Mouse (Mus musculus) limb, embryonic 11.5 days (tissue): ENCODE data around the gene Wdr19. TPM values are rescaled to one million over a fixed set of nuclear protein-coding genes. Genes with fewer than 3 reads are reported as not detected.
A peak's percentile ranks its signal among the peaks of the same experiment; 100 is the strongest.

Source experiments
- ATAC-seq: fragments of 200-750 bp; cut with Nextera tagmentation; 2 replicates; pipeline ENCODE4 v1.8.0; 2017; ENCODE audit warnings: low read depth; ENCODE audit not compliant: insufficient number of reproducible peaks, low FRiP score, low TSS enrichment
- DNase-seq: peaks from one replicate; pipeline ENCODE4 v3.0.0-alpha.2; 2015; ENCODE audit warnings: low spot score
- H3K27ac ChIP-seq: fragments of 300-500 bp; sonication (generic); replicated peaks from 2 replicates; pipeline ENCODE4 v1.5.1; 2014; ENCODE audit warnings: low read depth, mild to moderate bottlenecking, low read length
- H3K27me3 ChIP-seq: fragments of 300-500 bp; sonication (generic); 2 replicates; pipeline ENCODE4 v1.6.1; 2014; ENCODE audit warnings: mild to moderate bottlenecking, low read length, mixed read lengths; ENCODE audit not compliant: control insufficient read depth, insufficient read depth
- H3K36me3 ChIP-seq: fragments of 300-500 bp; sonication (generic); 2 replicates; pipeline ENCODE4 v1.6.1; 2014; ENCODE audit warnings: mild to moderate bottlenecking, low read length, moderate library complexity, mixed read lengths; ENCODE audit not compliant: control insufficient read depth, insufficient read depth
- H3K4me1 ChIP-seq: fragments of 300-500 bp; sonication (generic); 2 replicates; pipeline ENCODE4 v1.6.1; 2014; ENCODE audit warnings: low read length, mixed read lengths; ENCODE audit not compliant: control insufficient read depth, insufficient read depth
- H3K4me2 ChIP-seq: fragments of 300-500 bp; sonication (generic); 2 replicates; pipeline ENCODE4 v1.6.1; 2014; ENCODE audit warnings: low read depth, mild to moderate bottlenecking, moderate library complexity; ENCODE audit not compliant: severe bottlenecking
- H3K4me3 ChIP-seq: fragments of 300-500 bp; sonication (generic); 2 replicates; pipeline ENCODE4 v1.5.1; 2014; ENCODE audit warnings: low read depth, low read length
- H3K9ac ChIP-seq: fragments of 300-500 bp; sonication (generic); 2 replicates; pipeline ENCODE4 v1.6.1; 2014; ENCODE audit warnings: mild to moderate bottlenecking, low read length
- H3K9me3 ChIP-seq: fragments of 300-500 bp; sonication (generic); 2 replicates; pipeline ENCODE4 v1.6.1; 2016; ENCODE audit warnings: low read length; ENCODE audit not compliant: control insufficient read depth
- WGBS: fragments of 180-500 bp; shearing (Covaris S2); extraction: QIAGEN DNeasy Blood & Tissue Kit; methylation state at CpG from one replicate; pipeline ENCODE4 v1.1.7; 2014; 5-methylcytosine and 5-hydroxymethylcytosine counted together
- polyA plus RNA-seq: library from polyadenylated mRNA; unstranded; fragments of >200 nt; fragmentation: Nextera tagmentation; extraction: Ambion mirVana; gene quantifications from 2 replicates; pipeline ENCODE4 v1.2.1, GENCODE M21; 2014

Gene Wdr19
- polyA plus RNA-seq, 1 experiment from 2014 or later, result 12.5 TPM

- DNase-seq (no peak), ATAC-seq (no peak)
- no peaks in the 10 kb centered on the region for H3K9me3 ChIP-seq
- 93% methylated on average over 20 of the region's 20 CpGs for WGBS
- no peaks in the 10 kb centered on the region for H3K27me3 ChIP-seq
- no peak overlapping the region for H3K4me3 ChIP-seq
- H3K4me1 ChIP-seq, result no peaks in the 10 kb centered on the region
- no peak overlapping the region for H3K4me2 ChIP-seq
- H3K36me3 ChIP-seq, result no peaks in the 10 kb centered on the region; the same call in 1 of the 2 replicates
- H3K9ac ChIP-seq, result 0 out of 2 replicates have a peak overlapping the region, but pooled peaks have one; percentile 12
- no peak overlapping the region for H3K27ac ChIP-seq
Observed at GRCm38 (mm10) chr5:65158696-65159305, 40.7 kb upstream of the Wdr19 start.

- WGBS, result 82% methylated on average over 5 of the region's 5 CpGs
- Histone ChIP-seq H3K9ac (no peak overlapping the region), H3K36me3 (peaks cover 4% of the 10 kb centered on the region; the same call in 1 of the 2 replicates), H3K9me3 (no peaks in the 10 kb centered on the region), H3K4me2 (no peak overlapping the region), H3K4me3 (no peak overlapping the region), H3K4me1 (no peaks in the 10 kb centered on the region), H3K27ac (no peak overlapping the region), H3K27me3 (no peaks in the 10 kb centered on the region)
- ATAC-seq (no peak), DNase-seq (no peak)
Observed at GRCm38 (mm10) chr5:65163001-65163400, 36.5 kb upstream of the Wdr19 start.

- H3K9me3 ChIP-seq, result no peaks in the 10 kb centered on the region
- ATAC-seq, result no peak
- H3K4me1 ChIP-seq, result no peaks in the 10 kb centered on the region
- WGBS, result 83% methylated on average over 17 of the region's 17 CpGs
- peaks cover 4% of the 10 kb centered on the region; the same call in 1 of the 2 replicates for H3K36me3 ChIP-seq
- H3K4me3 ChIP-seq, result no peak overlapping the region
- no peak overlapping the region for H3K9ac ChIP-seq
- DNase-seq, result no peak
- no peak overlapping the region for H3K4me2 ChIP-seq
- H3K27me3 ChIP-seq, result no peaks in the 10 kb centered on the region
- no peak overlapping the region for H3K27ac ChIP-seq
Observed at GRCm38 (mm10) chr5:65163489-65164092, 35.9 kb upstream of the Wdr19 start.

- H3K4me2 ChIP-seq, result no peak overlapping the region
- 91% methylated on average over 9 of the region's 9 CpGs for WGBS
- H3K27me3 ChIP-seq, result no peaks in the 10 kb centered on the region
Observed at GRCm38 (mm10) chr5:65170206-65170605, 29.3 kb upstream of the Wdr19 start.

GRCm38 (mm10) chr5:65175035-65175917, 24.2 kb upstream of the Wdr19 start:
- DNase-seq (no peak), ATAC-seq (no peak)
- H3K27me3 ChIP-seq, result no peaks in the 10 kb centered on the region
- H3K4me3 ChIP-seq, result no peak overlapping the region
- no peak overlapping the region for H3K4me2 ChIP-seq
- peaks cover 5% of the 10 kb centered on the region; the same call in 1 of the 2 replicates for H3K4me1 ChIP-seq
- no peaks in the 10 kb centered on the region for H3K36me3 ChIP-seq
- no peak overlapping the region for H3K27ac ChIP-seq
- H3K9ac ChIP-seq, result no peak overlapping the region
- no peaks in the 10 kb centered on the region for H3K9me3 ChIP-seq
- 69% methylated on average over 26 of the region's 26 CpGs for WGBS

More at GRCm38 (mm10) chr5:65170206-65170605, 29.3 kb upstream of the Wdr19 start:
- DNase-seq, result no peak
- Histone ChIP-seq H3K4me3 (no peak overlapping the region), H3K9me3 (no peaks in the 10 kb centered on the region), H3K9ac (no peak overlapping the region), H3K27ac (no peak overlapping the region), H3K4me1 (no peaks in the 10 kb centered on the region), H3K36me3 (no peaks in the 10 kb centered on the region)
- no peak for ATAC-seq

- no peak overlapping the region for H3K4me2 ChIP-seq
- no peak overlapping the region for H3K27ac ChIP-seq
- H3K27me3 ChIP-seq, result no peaks in the 10 kb centered on the region
- no peak overlapping the region for H3K9ac ChIP-seq
- no peak for ATAC-seq
- no peaks in the 10 kb centered on the region for H3K36me3 ChIP-seq
- no peaks in the 10 kb centered on the region for H3K9me3 ChIP-seq
- no peak for DNase-seq
- 74% methylated on average over 13 of the region's 13 CpGs for WGBS
- H3K4me1 ChIP-seq, result peaks cover 5% of the 10 kb centered on the region; the same call in 1 of the 2 replicates
- H3K4me3 ChIP-seq, result no peak overlapping the region
Observed at GRCm38 (mm10) chr5:65175918-65176484, 23.5 kb upstream of the Wdr19 start.

GRCm38 (mm10) chr5:65177026-65177514, 22.4 kb upstream of the Wdr19 start:
- H3K9ac ChIP-seq, result no peak overlapping the region
- H3K36me3 ChIP-seq, result no peaks in the 10 kb centered on the region
- 65% methylated on average over 11 of the region's 11 CpGs for WGBS
- no peak overlapping the region for H3K4me3 ChIP-seq
- DNase-seq (no peak), ATAC-seq (peak; percentile 26; the same call in 1 of the 2 replicates)
- no peaks in the 10 kb centered on the region for H3K9me3 ChIP-seq
- peaks cover 10% of the 10 kb centered on the region; the same call in 1 of the 2 replicates for H3K4me1 ChIP-seq
- no peak overlapping the region for H3K4me2 ChIP-seq
- no peak overlapping the region for H3K27ac ChIP-seq
- no peaks in the 10 kb centered on the region for H3K27me3 ChIP-seq

- Histone ChIP-seq H3K27me3 (no peaks in the 10 kb centered on the region), H3K4me1 (peaks cover 10% of the 10 kb centered on the region; the same call in 1 of the 2 replicates), H3K36me3 (no peaks in the 10 kb centered on the region), H3K4me3 (no peak overlapping the region), H3K4me2 (no peak overlapping the region), H3K9me3 (no peaks in the 10 kb centered on the region), H3K9ac (no peak overlapping the region), H3K27ac (no peak overlapping the region)
- ATAC-seq (no peak), DNase-seq (no peak)
- WGBS, result 93% methylated on average over 9 of the region's 9 CpGs
Observed at GRCm38 (mm10) chr5:65178477-65178876, 21.0 kb upstream of the Wdr19 start.
